11 mouse cellular contexts compared by ENCODE assay signal in genomic region chr1:81594606-81595005, GRCm38 (mm10).
A peak's percentile ranks its signal among the peaks of the same experiment; 100 is the strongest.
DNase-seq lines count a peak whose midpoint lies in the region; ATAC-seq and TF ChIP-seq lines count a peak whose summit lies in the region.
"Had no signal": no experiment of that assay in that cellular context is flagged by ENCODE, and none has a peak within 500 bp of the region (broad histone marks: within the 10 kb centered on the region; RNA-seq: fewer than 3 reads in every experiment).

No protein-coding gene starts in this region.

- H3K36me3 ChIP-seq in intestine, embryonic 14.5 days (ENCODE audit: control insufficient read depth, insufficient read depth, low read length), result no peaks in the 10 kb centered on the region
- no peaks in the 10 kb centered on the region for H3K36me3 ChIP-seq in intestine, postnatal 0 days (ENCODE audit: control insufficient read depth, insufficient read depth)
- no peaks in the 10 kb centered on the region for H3K36me3 ChIP-seq in embryonic facial prominence, embryonic 13.5 days
- no peaks in the 10 kb centered on the region for H3K36me3 ChIP-seq in hindbrain, embryonic 13.5 days
- H3K36me3 ChIP-seq in midbrain, embryonic 15.5 days (replicated peaks), result no peaks in the 10 kb centered on the region

- DNase-seq in intestine, embryonic 14.5 days (ENCODE audit: low spot score), result no peak
- no peak for DNase-seq in adrenal gland, postnatal 4 days (ENCODE audit: low spot score in 2 of 2)
- DNase-seq in left cerebral cortex, adult 11 months (ENCODE audit: low spot score), result no peak
- DNase-seq: B cell, adult 2 months; kidney, adult 2 months had no signal

- no peak for ATAC-seq in intestine, embryonic 14.5 days (replicated peaks; ENCODE audit: low FRiP score, low TSS enrichment, low read depth)
- ATAC-seq in intestine, postnatal 0 days, result no peak
- no peak for ATAC-seq in embryonic facial prominence, embryonic 13.5 days (ENCODE audit: insufficient number of reproducible peaks, insufficient read depth, low FRiP score, low TSS enrichment, low read depth)
- no peak for ATAC-seq in hindbrain, embryonic 13.5 days (ENCODE audit: low FRiP score)
- no peak for ATAC-seq in midbrain, embryonic 15.5 days (replicated peaks)
- no peak for ATAC-seq in CD4-positive, CD25-positive, alpha-beta regulatory T cell, adult 4 months

- peak overlapping the region; percentile 55 for H3K4me2 ChIP-seq in intestine, embryonic 14.5 days (ENCODE audit: low read length)
- H3K4me2 ChIP-seq in intestine, postnatal 0 days (replicated peaks; ENCODE audit: low read depth), result no peak overlapping the region
- peak overlapping the region; percentile 71 for H3K4me2 ChIP-seq in embryonic facial prominence, embryonic 13.5 days
- H3K4me2 ChIP-seq in hindbrain, embryonic 13.5 days, result peak overlapping the region; percentile 61
- H3K4me2 ChIP-seq in midbrain, embryonic 15.5 days, result peak overlapping the region; percentile 79

- no peaks in the 10 kb centered on the region for H3K27me3 ChIP-seq in intestine, embryonic 14.5 days (replicated peaks; ENCODE audit: control insufficient read depth, insufficient read depth, low read length)
- H3K27me3 ChIP-seq in intestine, postnatal 0 days (replicated peaks; ENCODE audit: control insufficient read depth, insufficient read depth, low read length), result no peaks in the 10 kb centered on the region
- H3K27me3 ChIP-seq in embryonic facial prominence, embryonic 13.5 days, result no peaks in the 10 kb centered on the region
- H3K27me3 ChIP-seq in hindbrain, embryonic 13.5 days, result no peaks in the 10 kb centered on the region
- no peaks in the 10 kb centered on the region for H3K27me3 ChIP-seq in midbrain, embryonic 15.5 days (replicated peaks)

- no peak overlapping the region for H3K27ac ChIP-seq in intestine, embryonic 14.5 days (ENCODE audit: low read depth)
- no peak overlapping the region for H3K27ac ChIP-seq in intestine, postnatal 0 days (ENCODE audit: low read depth, low read length)
- peak overlapping the region; percentile 33; the same call in 1 of the 2 replicates for H3K27ac ChIP-seq in embryonic facial prominence, embryonic 13.5 days
- peak overlapping the region; percentile 98 for H3K27ac ChIP-seq in hindbrain, embryonic 13.5 days
- H3K27ac ChIP-seq in midbrain, embryonic 15.5 days, result peak overlapping the region; percentile 95
- H3K27ac ChIP-seq: liver, embryonic 14.5 days had no signal

- no peak overlapping the region for H3K9ac ChIP-seq in intestine, embryonic 14.5 days (ENCODE audit: low read length)
- H3K9ac ChIP-seq in intestine, postnatal 0 days (ENCODE audit: low read depth, low read length), result no peak overlapping the region
- no peak overlapping the region for H3K9ac ChIP-seq in embryonic facial prominence, embryonic 13.5 days
- H3K9ac ChIP-seq in hindbrain, embryonic 13.5 days, result no peak overlapping the region
- no peak overlapping the region for H3K9ac ChIP-seq in midbrain, embryonic 15.5 days
- H3K9ac ChIP-seq: liver, embryonic 14.5 days had no signal

- no peak overlapping the region for H3K4me3 ChIP-seq in intestine, embryonic 14.5 days (ENCODE audit: low read depth, low read length)
- H3K4me3 ChIP-seq in intestine, postnatal 0 days (ENCODE audit: low read depth, low read length), result no peak overlapping the region
- H3K4me3 ChIP-seq in embryonic facial prominence, embryonic 13.5 days, result no peak overlapping the region
- H3K4me3 ChIP-seq in hindbrain, embryonic 13.5 days, result peak overlapping the region; percentile 41; the same call in 1 of the 2 replicates
- H3K4me3 ChIP-seq in midbrain, embryonic 15.5 days, result peak overlapping the region; percentile 42; the same call in 1 of the 2 replicates

- H3K4me1 ChIP-seq in intestine, embryonic 14.5 days (replicated peaks; ENCODE audit: control insufficient read depth, insufficient read depth, low read length), result peaks cover 4% of the 10 kb centered on the region; the same call in 1 of the 2 replicates
- H3K4me1 ChIP-seq in intestine, postnatal 0 days (replicated peaks; ENCODE audit: control insufficient read depth, insufficient read depth, low read length), result no peaks in the 10 kb centered on the region
- peaks cover 15% of the 10 kb centered on the region for H3K4me1 ChIP-seq in embryonic facial prominence, embryonic 13.5 days
- H3K4me1 ChIP-seq in hindbrain, embryonic 13.5 days (replicated peaks), result peaks cover 21% of the 10 kb centered on the region
- peaks cover 24% of the 10 kb centered on the region for H3K4me1 ChIP-seq in midbrain, embryonic 15.5 days

- no peaks in the 10 kb centered on the region for H3K9me3 ChIP-seq in intestine, embryonic 14.5 days (ENCODE audit: control insufficient read depth, low read length)
- H3K9me3 ChIP-seq in intestine, postnatal 0 days (ENCODE audit: control insufficient read depth), result no peaks in the 10 kb centered on the region
- no peaks in the 10 kb centered on the region for H3K9me3 ChIP-seq in embryonic facial prominence, embryonic 13.5 days
- no peaks in the 10 kb centered on the region for H3K9me3 ChIP-seq in hindbrain, embryonic 13.5 days
- H3K9me3 ChIP-seq in midbrain, embryonic 15.5 days, result no peaks in the 10 kb centered on the region

- WGBS in intestine, embryonic 14.5 days, result 33% methylated on average over 3 of the region's 3 CpGs
- 42% methylated on average over 3 of the region's 3 CpGs for WGBS in intestine, postnatal 0 days
- WGBS in embryonic facial prominence, embryonic 13.5 days, result 19% methylated on average over 3 of the region's 3 CpGs
- WGBS in hindbrain, embryonic 13.5 days, result 4% methylated on average over 3 of the region's 3 CpGs
- WGBS in midbrain, embryonic 15.5 days, result 3% methylated on average over 3 of the region's 3 CpGs

- no peak for TF ChIP-seq CTCF in intestine, postnatal 0 days (IDR thresholded peaks at IDR 0.05; ENCODE audit: low read depth)

Comparison
In these comparisons a context has a peak if more than half of its experiments do, and no peak if none do; other contexts are left out.
1. H3K27ac ChIP-seq: peak in embryonic facial prominence, embryonic 13.5 days (single experiment), hindbrain, embryonic 13.5 days (single experiment) and midbrain, embryonic 15.5 days (single experiment); none in intestine, embryonic 14.5 days (single experiment) and intestine, postnatal 0 days (single experiment).
2. H3K4me3 ChIP-seq: peak in hindbrain, embryonic 13.5 days (single experiment) and midbrain, embryonic 15.5 days (single experiment); none in intestine, embryonic 14.5 days (single experiment), intestine, postnatal 0 days (single experiment) and embryonic facial prominence, embryonic 13.5 days (single experiment).